Comparison of ENCODE assay signal across 8 mouse cellular contexts in the genomic region with DNA sequence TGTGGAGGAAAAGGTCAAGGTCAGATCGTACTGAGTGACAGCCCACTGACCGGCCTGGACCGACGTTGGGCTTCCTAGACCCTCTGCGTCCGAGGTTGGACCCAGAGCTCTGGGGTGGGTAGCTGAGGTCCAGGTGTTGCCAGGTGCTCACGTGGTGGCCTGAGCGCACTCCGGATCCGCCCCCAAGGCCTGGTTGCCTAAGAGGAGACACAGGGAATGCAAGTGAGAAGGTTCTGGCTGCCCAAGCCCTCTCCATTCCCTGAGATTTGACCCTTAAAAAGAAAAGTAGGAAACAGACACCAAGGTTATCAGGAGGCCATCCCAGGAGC. TPM values are rescaled to one million over a fixed set of nuclear protein-coding genes. Genes with fewer than 3 reads are reported as not detected.
DNase-seq lines count a peak whose midpoint lies in the region; ATAC-seq and TF ChIP-seq lines count a peak whose summit lies in the region.

No protein-coding gene starts in this region.

- no peaks in the 10 kb centered on the region for H3K9me3 ChIP-seq in ES-Bruce4 (replicated peaks; ENCODE audit: control insufficient read depth, insufficient read depth, low read length, poor library complexity, severe bottlenecking)
- no peaks in the 10 kb centered on the region for H3K9me3 ChIP-seq in forebrain, postnatal 0 days (ENCODE audit: low read length)
- H3K9me3 ChIP-seq in midbrain, embryonic 12.5 days: no peaks in the 10 kb centered on the region

- 1% methylated on average over 10 of the region's 10 CpGs for WGBS in forebrain, postnatal 0 days
- 3% methylated on average over 10 of the region's 10 CpGs for WGBS in midbrain, embryonic 12.5 days

- peaks cover 5% of the 10 kb centered on the region for H3K4me1 ChIP-seq in ES-Bruce4 (ENCODE audit: control insufficient read depth, insufficient read depth, low read length)
- H3K4me1 ChIP-seq in forebrain, postnatal 0 days (ENCODE audit: insufficient read depth): peaks cover 10% of the 10 kb centered on the region
- H3K4me1 ChIP-seq in midbrain, embryonic 12.5 days: peaks cover 22% of the 10 kb centered on the region

- H3K4me2 ChIP-seq in forebrain, postnatal 0 days (ENCODE audit: low read depth): peak overlapping the region; percentile 96
- H3K4me2 ChIP-seq in midbrain, embryonic 12.5 days (replicated peaks): peak overlapping the region; percentile 96

- no peak for DNase-seq in Patski (ENCODE audit: low read depth, low spot score)
- no peak for DNase-seq in forebrain, postnatal 0 days
- peak; percentile 67 to 85 for DNase-seq in kidney, postnatal 25 days
- no peak for DNase-seq in layer of hippocampus, postnatal 10 days (ENCODE audit: low spot score in 2 of 2)
- no peak for DNase-seq in right cerebral cortex, postnatal 14 days
- DNase-seq in left cerebral cortex, postnatal 10 days (ENCODE audit: extremely low spot score in 1 of 2, low spot score in 2 of 2): no peak

- peak overlapping the region; percentile 80 for H3K4me3 ChIP-seq in ES-Bruce4 (ENCODE audit: low read depth, low read length)
- H3K4me3 ChIP-seq in forebrain, postnatal 0 days (ENCODE audit: low read depth, low read length): peak overlapping the region; percentile 86
- peak overlapping the region; percentile 92 for H3K4me3 ChIP-seq in midbrain, embryonic 12.5 days

- TF ChIP-seq EP300 in ES-Bruce4 (IDR thresholded peaks at IDR 0.05; ENCODE audit: insufficient read depth, low read depth, low read length): no peak

- TF ChIP-seq POLR2A in ES-Bruce4 (IDR thresholded peaks at IDR 0.05; ENCODE audit: insufficient read depth, low read length): no peak

- TF ChIP-seq CTCF in ES-Bruce4 (IDR thresholded peaks at IDR 0.05; ENCODE audit: low read depth, low read length) (no peak), Patski (IDR thresholded peaks at IDR 0.05) (no peak)
- no peak for TF ChIP-seq CTCF in forebrain, postnatal 0 days (IDR thresholded peaks at IDR 0.05; ENCODE audit: low read depth)

- intact Hi-C loops in left cerebral cortex, postnatal 10 days (cut with DNase I): no loop called here

- ATAC-seq in Patski: peak; percentile 32
- ATAC-seq in forebrain, postnatal 0 days: no peak
- peak; percentile 43 for ATAC-seq in midbrain, embryonic 12.5 days (ENCODE audit: low FRiP score, low read depth)

- POLR2A ChIA-PET in Patski (lab: Charles Lee): no interaction called here

- H3K36me3 ChIP-seq in ES-Bruce4 (ENCODE audit: control insufficient read depth, insufficient read depth, low read length, poor library complexity, severe bottlenecking): peaks cover 6% of the 10 kb centered on the region
- peaks cover 30% of the 10 kb centered on the region for H3K36me3 ChIP-seq in forebrain, postnatal 0 days (ENCODE audit: insufficient read depth)
- H3K36me3 ChIP-seq in midbrain, embryonic 12.5 days: peaks cover 31% of the 10 kb centered on the region

- CTCF ChIA-PET in Patski (lab: Charles Lee): no interaction called here

- no peak overlapping the region for H3K27ac ChIP-seq in ES-Bruce4 (ENCODE audit: insufficient read depth, low read length)
- no peak overlapping the region for H3K27ac ChIP-seq in forebrain, postnatal 0 days (ENCODE audit: low read depth, low read length)
- H3K27ac ChIP-seq in midbrain, embryonic 12.5 days (replicated peaks): no peak overlapping the region

- H3K27me3 ChIP-seq in ES-Bruce4 (ENCODE audit: control insufficient read depth, insufficient read depth, low read length, poor library complexity, severe bottlenecking) (no peaks in the 10 kb centered on the region), Patski (peaks cover 7% of the 10 kb centered on the region)
- H3K27me3 ChIP-seq in forebrain, postnatal 0 days (ENCODE audit: insufficient read depth, low read length): no peaks in the 10 kb centered on the region
- no peaks in the 10 kb centered on the region for H3K27me3 ChIP-seq in midbrain, embryonic 12.5 days

- in situ Hi-C loops in Patski (cut with MboI; ENCODE audit: low pct_unique_long_range_greater_than_20kb): loop anchor here (10.0 kb wide), 1 partner anchor 1200 kb away; no protein-coding TSS in a partner anchor

- H3K9ac ChIP-seq in ES-Bruce4 (ENCODE audit: low read depth, poor library complexity, severe bottlenecking): peak overlapping the region; percentile 65
- peak overlapping the region; percentile 81 for H3K9ac ChIP-seq in forebrain, postnatal 0 days
- peak overlapping the region; percentile 87 for H3K9ac ChIP-seq in midbrain, embryonic 12.5 days (replicated peaks)

RNA-seq across cellular contexts. Expression of a gene that starts 0.6 kb away (rescaled TPM):
- polyA plus RNA-seq in ES-Bruce4 (2011; ENCODE audit: insufficient read depth, insufficient read length, low read depth, missing spikeins) (41.1 and 42.2 TPM in 2 replicates), Patski (2021) (45.5 TPM)
- 33.3 and 39.7 TPM in 2 replicates for total RNA-seq in forebrain, postnatal 0 days (2014; rRNA removed)
- 35.0 and 35.3 TPM in 2 replicates for polyA plus RNA-seq in forebrain, postnatal 0 days (2015; fragmentation: Nextera tagmentation; extraction: Ambion mirVana)
- polyA plus RNA-seq in midbrain, embryonic 12.5 days (2016; fragmentation: Nextera tagmentation; extraction: Ambion mirVana): 28.7 and 29.7 TPM in 2 replicates
- total RNA-seq in layer of hippocampus, postnatal 10 days (2021): 10 to 100 TPM; 25.4 to 26.7 TPM
- 10 to 100 TPM; 21.1 to 22.0 TPM for total RNA-seq in left cerebral cortex, postnatal 10 days (2021)

Comparison
In these comparisons a context has a peak if more than half of its experiments do, and no peak if none do; other contexts are left out.
1. DNase-seq: peak in kidney, postnatal 25 days (2 of 2); none in Patski (single experiment), forebrain, postnatal 0 days (single experiment), layer of hippocampus, postnatal 10 days (0 of 2), right cerebral cortex, postnatal 14 days (single experiment) and left cerebral cortex, postnatal 10 days (0 of 2).
2. Peak in every context shown above with its lines, with median percentiles within 50 percentile points of each other: H3K4me3 ChIP-seq and H3K9ac ChIP-seq.